Mouse (Mus musculus) retina, postnatal 1 day (tissue): ENCODE measurements around the gene Prkd3.

Source experiments
- DNase-seq: peaks from one replicate; pipeline ENCODE4 v3.0.0-alpha.2; 2012

Gene Prkd3

DNA sequence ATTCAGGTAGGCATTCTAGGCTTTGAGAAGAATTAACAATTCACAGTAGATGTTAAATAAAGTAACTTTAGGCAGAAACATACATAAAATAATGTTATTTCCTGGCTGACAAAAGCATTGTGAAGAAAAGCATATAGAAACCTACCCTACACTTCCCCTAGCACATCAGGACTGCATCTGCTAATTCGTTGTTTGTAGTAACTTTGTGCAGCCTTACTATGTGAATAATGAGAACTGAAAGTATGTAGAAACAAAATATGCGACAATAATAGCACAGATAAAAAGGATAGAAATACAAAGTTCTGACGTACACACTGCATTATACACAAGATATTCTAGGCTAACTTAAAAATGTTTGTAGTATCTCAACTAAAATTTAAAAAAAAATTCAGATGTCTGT lies 21.4 kb downstream of the Prkd3 start:
- DNase-seq: no peak

DNA sequence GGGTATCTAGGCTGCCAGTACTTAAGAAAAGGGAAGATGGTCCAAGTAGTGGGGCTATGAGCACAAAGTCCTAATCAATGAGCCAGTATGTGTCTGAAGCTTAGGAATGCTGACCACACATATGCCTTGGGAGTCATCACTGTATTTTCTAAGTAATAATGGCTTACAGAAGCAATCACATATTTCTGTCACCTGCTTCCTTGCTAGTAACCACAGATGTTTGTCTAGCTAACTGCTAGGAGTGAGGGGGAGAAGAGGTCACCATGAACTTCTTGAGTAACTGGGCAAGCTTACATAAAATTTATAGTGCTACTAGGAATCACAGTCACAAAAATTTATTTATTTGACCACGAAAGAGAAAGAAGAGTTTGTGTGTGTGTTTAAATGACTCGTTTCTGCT lies 22.5 kb downstream of the Prkd3 start:
- no peak for DNase-seq

DNA sequence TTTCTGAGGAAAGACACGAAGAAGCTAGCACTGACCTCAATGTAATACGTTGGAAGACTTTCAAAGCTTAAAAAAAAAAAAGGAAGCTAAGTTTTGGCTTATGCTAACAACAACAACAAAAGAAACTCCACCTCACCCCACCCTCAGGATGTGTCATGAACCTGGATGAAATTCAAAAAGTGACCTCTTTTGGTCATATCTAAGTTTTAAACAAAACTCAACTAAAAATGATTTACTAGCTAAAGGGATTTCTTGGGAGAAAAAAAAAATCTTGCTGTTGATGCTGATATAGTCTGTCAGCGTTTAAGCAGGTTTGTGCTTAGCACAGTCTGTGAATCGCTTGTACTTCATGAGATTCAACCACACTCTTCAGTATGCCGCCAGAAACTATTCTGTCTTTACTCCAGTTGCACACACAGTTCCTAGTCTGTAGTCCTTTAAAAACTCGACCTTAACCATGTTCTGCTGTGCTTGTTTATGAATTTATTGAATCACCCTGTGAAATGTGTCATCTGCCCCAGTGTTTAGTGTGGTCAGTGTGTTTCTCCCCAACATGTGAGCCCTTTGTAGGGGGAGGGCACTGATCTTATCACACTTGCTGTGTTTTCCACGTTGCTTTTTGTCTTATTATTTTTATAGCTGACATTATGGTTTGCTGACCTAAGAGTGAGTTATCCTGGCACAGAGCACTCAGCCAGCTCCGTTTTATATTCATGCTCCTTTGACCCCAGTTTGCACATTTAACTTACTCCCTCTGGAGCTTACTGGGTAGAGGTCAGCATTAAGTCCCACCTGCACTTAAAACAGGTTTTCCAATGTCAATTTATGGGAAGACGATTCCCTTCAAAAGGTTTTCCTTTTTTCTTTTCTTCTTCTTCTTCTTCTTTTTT lies 25.4 kb downstream of the Prkd3 start:
- no peak for DNase-seq

DNA sequence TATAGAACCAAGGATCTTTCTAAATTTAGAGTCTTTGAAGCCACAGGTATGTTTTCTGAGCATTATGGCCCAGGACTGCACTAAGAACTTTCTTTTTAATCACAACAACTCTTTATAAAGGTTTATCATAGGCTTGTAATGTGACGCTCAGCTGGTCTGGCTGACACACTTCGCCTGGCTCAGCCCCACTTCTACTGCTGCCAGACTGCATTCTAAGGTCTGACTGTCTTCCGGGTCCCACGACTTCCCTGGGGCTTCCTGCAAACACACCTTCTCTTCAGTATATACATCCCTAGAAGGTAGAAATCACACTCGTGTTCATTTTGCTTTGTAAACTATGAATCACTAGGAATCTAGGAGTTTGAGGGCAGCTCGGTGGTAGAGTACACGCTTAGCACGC lies 26.2 kb downstream of the Prkd3 start:
- no peak for DNase-seq

DNA sequence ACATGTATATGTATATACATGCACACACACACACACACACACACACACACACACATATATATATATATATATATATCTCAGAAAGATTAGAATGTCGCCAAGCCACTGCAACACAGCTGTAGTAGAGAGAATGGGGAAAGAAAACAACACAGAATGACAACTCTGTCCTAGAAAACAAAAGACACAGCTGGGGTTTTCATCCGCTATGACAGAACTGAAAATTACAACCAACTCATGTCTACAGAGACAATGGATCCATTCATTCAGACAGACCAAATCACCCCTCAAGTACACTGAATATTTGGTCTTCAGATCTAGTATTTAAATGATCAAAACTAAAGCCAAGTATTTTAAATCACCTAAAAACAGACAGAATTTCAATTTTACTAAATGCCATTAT lies 26.9 kb downstream of the Prkd3 start:
- peak; percentile 72 for DNase-seq

DNA sequence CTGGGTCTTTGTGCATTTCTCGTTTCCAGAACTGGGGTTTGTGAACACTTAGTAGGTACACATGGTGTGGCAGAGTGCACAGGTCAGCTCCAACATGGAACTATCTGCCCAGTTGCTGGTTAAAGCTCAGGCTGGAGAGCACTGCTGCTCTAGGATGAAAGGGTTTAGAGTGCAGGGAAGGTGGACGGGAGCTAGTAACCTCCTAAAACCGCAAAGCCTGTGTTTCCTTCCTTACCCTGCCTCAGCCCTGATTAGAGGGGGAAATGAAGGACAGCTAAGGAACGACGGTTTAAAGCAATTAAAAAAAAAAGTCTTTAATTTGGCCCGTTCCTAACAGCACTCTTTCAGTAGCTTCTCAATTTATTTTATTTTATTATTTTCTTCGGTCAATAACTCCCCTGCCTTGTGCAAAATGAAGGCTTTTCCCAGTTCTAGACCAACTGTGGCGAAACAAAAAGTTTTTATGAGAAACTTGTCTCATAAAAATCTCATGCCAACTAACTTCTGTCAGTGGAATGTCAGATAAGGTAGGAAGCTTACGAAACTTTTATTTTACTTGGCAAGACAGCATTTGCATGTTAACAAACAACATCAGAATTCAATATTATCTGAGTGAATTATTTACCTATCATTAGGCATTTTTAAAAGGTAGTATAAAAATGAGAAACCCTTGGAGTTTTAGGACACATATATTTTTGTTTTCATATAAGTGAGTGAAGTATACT lies 28.2 kb downstream of the Prkd3 start:
- DNase-seq: no peak

DNA sequence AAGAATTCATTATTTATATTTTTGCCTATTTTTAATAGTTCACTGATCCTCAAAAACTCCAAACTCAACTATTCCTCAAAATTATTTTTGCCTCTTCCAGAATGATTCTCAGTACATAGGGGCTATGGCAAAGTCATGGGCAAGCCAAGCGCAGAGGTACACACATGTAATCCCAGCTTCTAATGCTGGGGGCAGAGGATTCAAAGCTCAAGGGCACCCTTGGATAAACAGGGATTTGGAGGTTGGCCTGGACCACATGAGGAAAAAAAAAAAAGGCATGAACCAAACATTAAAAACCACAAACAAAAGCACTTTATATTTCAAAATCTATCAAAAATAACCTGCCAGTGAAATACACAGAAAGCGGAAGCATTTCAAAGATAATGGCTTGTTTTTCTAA lies 29.1 kb downstream of the Prkd3 start:
- DNase-seq: no peak

DNA sequence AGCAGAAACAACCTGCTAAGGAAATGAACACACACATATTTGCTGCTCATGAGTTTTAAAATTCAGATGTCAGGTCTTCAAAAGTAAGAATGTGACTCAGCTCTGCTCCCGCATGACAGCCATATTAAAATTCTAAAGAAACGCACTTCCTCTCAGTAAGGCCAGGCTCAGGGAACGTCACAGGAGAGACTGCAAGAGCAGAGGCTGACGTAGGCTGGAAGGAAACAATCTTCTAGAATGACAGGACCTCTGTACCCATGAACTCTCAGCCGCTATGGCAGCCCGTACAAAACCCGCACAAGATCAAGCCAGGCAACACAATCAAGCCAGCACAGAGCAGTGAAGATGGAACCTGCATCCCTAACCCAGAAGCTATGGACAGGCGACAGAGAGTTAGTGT lies 31.6 kb downstream of the Prkd3 start:
- DNase-seq: no peak

DNA sequence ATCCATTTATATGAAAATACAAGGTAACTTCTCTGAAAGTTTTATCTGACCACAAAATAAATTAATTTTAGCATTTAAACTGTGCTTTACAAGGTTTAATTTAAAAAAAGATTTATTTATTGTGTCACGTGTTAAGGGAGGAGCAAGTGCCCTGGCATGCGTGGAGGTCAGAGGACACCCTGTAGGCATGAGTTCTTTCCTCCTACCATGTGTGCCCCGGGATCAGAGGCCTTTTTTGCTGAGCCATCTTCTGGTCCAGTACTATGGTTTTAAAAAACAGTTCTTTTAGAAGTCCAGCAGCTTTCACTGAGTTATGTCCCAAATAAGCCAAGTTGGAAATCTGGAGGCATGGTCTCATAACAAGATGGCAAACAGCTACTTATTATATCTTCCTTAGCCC lies 36.9 kb downstream of the Prkd3 start:
- no peak for DNase-seq

DNA sequence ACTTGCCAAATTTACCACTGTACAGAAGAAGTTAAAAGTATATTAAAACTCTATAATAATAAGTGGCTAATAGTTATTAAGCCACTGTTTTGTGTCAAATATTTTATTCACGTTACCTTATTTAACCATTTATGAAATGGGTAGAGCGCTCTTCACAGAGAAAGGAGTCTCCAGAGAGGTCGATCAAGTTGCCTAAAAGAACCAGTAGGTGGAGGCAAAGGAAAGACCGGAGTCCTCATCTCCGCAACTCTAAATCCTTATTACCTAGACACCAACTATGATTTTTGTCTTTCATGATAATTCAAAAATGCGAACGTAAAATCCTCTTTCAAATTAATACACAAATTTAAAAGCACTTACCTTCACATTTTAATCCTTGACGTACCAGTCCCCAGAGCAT lies 37.5 kb downstream of the Prkd3 start:
- no peak for DNase-seq

DNA sequence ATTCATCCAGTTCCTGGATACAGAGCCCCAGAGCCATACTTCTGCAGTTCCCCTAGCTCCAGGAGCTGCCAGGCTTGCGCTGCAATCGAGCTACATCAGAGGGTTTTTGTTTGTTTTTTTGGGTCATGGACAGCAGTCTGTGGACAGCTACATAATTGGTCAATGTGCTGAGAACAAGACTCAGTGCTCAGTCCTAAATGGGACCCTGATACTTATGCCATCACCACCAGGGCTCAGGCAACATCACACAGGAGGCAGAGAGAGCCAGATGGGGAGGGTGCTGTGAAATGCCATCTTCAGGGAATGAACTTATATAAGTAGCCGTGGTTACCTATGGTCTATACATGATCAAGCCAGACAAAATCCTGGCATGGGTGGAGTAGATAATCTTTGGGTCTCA lies 52.1 kb downstream of the Prkd3 start:
- peak; percentile 1 for DNase-seq

DNA sequence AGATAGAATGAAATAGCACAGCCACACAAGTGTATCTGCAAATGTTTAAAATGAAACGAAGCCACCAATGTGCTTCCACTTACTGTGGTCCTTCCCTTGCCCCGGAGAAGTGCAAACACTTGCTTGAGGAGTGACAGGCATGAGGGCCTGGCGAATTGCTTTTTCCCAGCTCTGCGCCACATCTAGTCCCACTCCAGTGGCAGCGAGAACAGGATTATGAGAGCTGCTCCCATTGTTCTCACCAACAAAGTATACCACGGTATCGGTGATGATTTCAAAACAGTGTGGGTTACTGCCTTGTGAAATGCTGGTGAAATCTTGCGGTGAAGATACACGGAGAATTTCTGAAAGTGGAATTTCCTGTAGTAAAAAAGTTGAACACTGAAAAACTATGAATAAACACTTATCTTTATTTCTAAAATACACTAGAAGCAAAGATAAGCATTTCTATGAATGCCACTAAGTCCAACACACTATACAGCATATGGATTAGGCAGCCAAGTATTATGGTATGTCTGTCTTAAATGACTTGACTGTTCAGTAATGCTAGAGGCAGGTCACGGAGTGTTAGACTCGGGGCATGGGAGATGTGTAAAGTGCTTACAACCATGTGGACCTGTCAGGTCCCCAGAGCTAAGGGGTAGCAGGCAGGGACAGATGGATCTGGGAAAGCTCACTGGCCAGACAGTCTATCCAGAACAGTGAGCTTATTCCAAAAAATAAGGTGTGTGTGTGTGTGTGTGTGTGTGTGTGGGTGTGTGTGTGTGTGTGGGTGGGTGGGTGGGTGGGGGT lies 54.3 kb downstream of the Prkd3 start:
- no peak for DNase-seq

DNA sequence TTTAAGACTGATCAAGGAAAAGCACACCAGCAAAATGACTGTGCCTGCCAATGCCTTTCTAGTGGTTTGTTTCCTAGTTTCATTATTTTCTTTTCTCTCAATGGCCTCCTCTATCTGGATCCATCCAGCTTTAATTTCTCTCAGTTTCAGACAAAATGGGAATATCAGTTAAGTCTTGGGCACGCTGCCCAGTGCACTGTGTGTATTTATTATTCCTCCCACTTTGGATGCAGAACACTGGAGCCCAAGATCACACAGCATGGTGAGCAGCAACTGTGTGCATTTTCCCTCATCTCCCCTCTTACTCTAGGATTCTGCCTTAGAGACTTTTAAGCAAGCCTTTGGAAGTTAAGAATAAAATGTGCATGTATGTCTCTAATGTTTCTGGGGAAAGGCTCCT lies 56.2 kb downstream of the Prkd3 start:
- no peak for DNase-seq

DNA sequence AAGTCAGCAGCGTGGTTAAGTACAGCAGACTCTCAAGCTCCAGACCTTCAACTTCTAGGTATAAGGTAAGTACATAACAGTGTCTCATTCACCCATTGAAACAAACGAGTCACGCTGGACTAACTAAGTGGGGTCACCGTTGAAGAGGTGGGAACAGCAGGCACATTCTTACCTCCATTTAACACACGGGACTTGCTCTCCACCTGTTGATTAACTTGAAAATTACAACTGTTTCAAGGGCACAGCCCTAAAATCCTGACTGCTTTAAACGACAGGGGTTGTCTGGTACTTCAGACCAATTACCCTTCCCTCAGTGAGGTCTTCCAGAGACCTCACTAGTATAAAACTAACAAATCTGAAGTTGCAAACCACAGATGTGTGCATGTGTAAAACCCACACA lies 61.1 kb downstream of the Prkd3 start:
- no peak for DNase-seq

DNA sequence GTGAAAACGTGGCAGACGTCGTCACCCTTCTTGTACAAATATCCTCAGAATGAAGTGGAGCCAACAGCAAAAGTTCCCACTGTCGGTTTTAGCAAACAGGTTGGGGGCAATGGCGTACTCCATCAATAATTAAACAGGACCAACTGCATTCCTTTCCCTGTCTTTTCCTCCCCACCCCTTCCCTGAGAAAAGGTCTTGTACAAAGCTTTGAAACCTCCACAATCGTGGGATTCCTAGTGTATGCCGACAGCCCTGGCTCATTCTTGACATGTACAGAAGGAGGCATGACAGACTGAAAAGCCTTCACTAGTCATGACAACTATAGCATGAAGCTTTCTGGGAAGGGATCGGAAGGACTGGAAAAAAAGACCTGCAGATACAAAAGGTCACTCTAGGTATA lies 67.4 kb downstream of the Prkd3 start:
- no peak for DNase-seq

DNA sequence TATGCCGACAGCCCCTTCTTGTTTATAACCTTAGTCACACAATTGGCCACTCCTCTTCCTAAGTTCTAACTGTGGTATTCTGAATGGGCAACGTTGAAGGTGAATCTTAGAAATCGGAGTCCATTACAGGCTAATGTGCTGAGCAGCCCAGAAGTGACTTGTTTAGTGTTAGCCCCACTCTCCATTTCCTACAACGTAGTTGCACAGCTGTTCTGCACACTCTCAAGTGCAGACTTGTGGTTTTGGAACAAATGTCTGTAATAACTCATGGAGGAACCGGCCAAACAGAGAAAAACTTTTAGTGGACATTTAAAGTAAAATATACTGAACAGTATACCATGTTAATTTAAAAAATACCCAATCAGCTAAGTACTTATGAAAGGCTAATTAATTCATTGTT lies 68.5 kb downstream of the Prkd3 start:
- DNase-seq: no peak

DNA sequence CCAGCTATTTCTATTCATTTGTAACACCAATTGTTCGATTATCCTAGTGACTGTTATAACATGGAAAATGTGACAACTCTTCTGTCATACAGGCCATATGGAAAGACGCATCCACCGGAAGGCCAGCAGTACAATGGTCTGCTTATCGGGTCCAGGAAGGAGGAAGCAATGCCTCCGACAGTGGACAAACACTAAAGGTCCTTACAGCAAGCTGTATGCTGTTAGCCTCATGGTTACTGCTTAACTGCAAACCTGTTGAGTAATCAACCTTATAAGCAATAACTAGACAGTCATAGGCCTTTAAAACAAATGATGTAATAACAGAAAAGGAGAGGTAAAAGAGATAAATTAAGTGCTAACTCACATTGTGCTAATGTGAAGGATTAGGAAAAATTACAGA lies 69.4 kb downstream of the Prkd3 start:
- DNase-seq: no peak

DNA sequence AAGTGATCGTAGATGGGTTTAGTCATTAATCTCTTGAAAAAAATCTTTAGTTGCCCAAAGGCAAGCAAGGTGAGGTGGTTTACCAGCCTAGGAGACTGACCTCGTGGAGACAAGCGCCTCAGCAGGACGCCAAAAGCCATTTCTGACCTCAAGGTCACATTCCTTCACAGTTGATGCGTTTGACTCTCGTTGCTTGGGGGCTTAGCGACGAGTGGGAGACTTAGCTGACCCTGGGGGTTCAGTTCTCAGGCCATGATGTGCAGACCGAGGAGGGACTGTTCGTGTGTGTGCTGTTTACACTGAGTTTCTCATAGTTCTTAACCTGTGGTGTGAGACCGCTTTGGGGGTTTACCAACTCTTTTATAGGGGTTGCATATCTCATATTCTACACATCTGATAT lies 78.0 kb downstream of the Prkd3 start:
- no peak for DNase-seq

DNA sequence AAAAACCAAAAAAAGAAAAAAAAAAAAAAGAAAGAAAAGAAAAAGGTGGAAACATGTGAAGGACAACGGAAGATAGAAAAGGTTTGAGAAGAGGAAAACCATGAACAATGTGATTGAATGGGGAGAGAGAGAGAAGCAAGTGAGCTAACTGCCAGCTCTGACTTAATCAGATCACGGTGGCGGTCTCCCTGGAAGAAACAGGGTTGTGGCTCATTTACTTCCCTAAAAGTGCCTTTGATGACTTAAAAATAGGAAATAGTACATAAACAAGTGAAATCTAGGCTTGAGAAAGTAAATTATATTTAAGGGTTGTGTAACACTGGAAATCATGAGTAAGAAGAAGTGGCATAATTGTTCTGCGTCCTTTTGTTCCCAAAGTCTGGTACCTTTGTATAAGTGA lies 81.7 kb downstream of the Prkd3 start:
- DNase-seq: no peak

DNA sequence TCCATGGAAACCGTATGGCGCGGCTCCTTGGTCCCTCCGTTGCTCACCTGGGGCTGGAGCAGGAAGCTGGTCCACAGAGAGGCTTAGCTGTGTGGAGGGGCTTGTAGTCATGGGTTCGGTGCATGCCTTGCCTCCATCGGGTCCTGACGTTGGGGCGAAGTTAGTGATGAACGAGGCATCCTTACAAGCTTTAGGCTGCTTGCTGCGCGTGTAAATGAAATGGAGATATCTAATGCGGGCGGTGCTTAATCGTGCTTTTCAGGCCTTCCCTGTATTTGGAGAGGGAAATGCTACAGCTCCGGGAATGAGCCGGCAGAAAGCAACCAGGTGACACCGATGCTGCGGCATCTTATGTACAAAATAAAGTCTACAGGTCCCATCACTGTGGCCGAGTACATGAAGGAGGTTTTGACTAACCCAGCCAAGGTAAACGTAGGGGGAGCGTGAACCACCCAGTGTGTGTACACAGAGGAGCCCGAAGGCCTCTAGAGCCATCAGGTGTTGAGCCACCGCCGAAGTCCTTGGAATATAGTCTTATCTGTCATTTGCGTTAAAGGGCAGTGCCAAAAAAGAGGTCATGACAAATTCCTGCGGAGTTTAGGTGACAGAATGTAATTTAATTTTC lies 83.3 kb downstream of the Prkd3 start:
- DNase-seq: no peak

DNA sequence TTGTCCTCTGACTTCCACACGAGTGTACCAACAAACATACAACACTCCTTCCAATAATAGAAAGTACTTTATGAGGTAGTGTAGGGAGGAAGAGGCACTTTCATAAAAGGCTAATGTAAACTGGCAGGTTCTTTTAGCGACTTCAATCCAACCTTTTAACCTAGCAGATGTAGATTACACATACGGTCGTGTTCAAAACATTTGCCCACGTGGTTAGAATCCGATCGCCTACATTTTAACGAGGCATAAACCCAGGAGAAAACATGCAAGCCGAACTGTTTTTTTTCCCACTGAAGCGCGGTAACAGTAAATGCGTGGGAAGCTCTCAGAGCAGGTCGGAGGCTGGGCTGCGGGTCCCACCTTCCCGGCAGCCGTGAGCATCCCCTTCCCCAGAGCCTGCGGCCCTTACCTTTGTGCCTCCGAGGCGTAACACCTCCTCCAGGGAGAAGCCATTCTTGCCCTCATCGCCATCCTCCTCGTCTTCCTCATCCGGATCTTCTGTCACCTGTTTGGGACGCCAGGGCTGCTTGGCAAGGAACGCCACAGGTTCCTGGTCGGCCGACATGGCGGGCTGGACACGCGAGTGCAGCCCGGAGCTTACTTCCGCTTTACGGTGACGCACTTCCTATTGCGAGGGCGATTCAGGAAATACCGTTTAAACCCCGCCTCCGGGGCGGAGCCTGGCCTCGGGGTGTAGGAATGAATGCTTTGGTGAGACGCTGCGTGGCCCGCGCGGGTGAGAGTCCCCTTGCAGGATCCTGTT lies 84.0 kb downstream of the Prkd3 start, which contains the start of the genes Cebpz and Ndufaf7:
TSS of gene Cebpz (minus strand) at position 601 of the 763 bp plus-strand sequence.
TSS of gene Ndufaf7 (plus strand) at position 671 of the 763 bp plus-strand sequence.
- peak; percentile 99 for DNase-seq

DNA sequence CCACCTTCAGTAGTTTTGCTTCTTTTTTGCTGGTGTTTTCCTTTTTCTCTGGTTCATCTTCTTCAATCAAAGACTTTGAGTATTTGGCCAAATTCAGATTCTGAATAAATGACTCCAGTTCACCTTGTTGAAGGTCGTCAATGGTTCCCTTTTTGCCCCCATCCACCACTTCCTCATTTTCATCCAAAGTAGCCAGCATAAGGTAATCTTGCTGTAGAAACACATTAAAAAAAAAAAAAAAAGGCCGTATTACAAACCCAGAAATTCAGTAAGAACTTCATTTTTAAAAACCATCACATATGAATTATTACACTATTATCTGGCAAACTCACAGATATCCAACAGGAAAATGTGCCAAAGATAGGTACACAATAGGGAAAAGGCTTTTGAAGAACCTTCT lies 84.8 kb downstream of the Prkd3 start:
- DNase-seq: no peak
